Mouse (Mus musculus): ENCODE data around the gene Tgfa. TPM values are rescaled to one million over a fixed set of nuclear protein-coding genes. Genes with fewer than 3 reads are reported as not detected.

The Tgfa gene
- total and polyA plus RNA-seq, 2 experiments from 2014 or later, result 1.1 to 7.2 TPM

GRCm38 (mm10) chr6:86275704-86276103 is 80.7 kb downstream of the Tgfa start:
- Histone ChIP-seq H3K9me3 (replicated peaks; ENCODE audit: control insufficient read depth, low read length) (no peaks in the 10 kb centered on the region), H3K27me3 (ENCODE audit: control insufficient read depth, insufficient read depth, low read length) (no peaks in the 10 kb centered on the region), H3K27ac (ENCODE audit: low read depth) (no peak overlapping the region), H3K36me3 (replicated peaks; ENCODE audit: control insufficient read depth, insufficient read depth, low read length) (no peaks in the 10 kb centered on the region), H3K4me3 (ENCODE audit: low read depth, low read length) (no peak overlapping the region), H3K4me2 (ENCODE audit: low read depth, low read length) (no peak overlapping the region), H3K4me1 (ENCODE audit: control insufficient read depth, insufficient read depth) (no peaks in the 10 kb centered on the region), H3K9ac (replicated peaks; ENCODE audit: low read depth, low read length) (no peak overlapping the region)
- WGBS, result 90% methylated on average over 4 of the region's 4 CpGs
- TF ChIP-seq EP300 (IDR thresholded peaks at IDR 0.05; ENCODE audit: low read depth) (no peak), CTCF (IDR thresholded peaks at IDR 0.05; ENCODE audit: low read depth) (no peak)
- DNase-seq (ENCODE audit: low spot score), result no peak
- no peak for ATAC-seq (ENCODE audit: insufficient read depth, low read depth)

- TF ChIP-seq EP300 (IDR thresholded peaks at IDR 0.05; ENCODE audit: low read depth) (no peak), CTCF (IDR thresholded peaks at IDR 0.05; ENCODE audit: low read depth) (no peak)
- 89% methylated on average over 2 of the region's 2 CpGs for WGBS
These were observed 81.8 kb downstream of the Tgfa start for GRCm38 (mm10) chr6:86276816-86277215.

GRCm38 (mm10) chr6:86277620-86278019 is 82.6 kb downstream of the Tgfa start:
- Histone ChIP-seq H3K4me2 (ENCODE audit: low read depth, low read length) (no peak overlapping the region), H3K9ac (replicated peaks; ENCODE audit: low read depth, low read length) (no peak overlapping the region), H3K27ac (ENCODE audit: low read depth) (no peak overlapping the region), H3K4me1 (ENCODE audit: control insufficient read depth, insufficient read depth) (no peaks in the 10 kb centered on the region), H3K9me3 (replicated peaks; ENCODE audit: control insufficient read depth, low read length) (no peaks in the 10 kb centered on the region), H3K36me3 (replicated peaks; ENCODE audit: control insufficient read depth, insufficient read depth, low read length) (no peaks in the 10 kb centered on the region), H3K27me3 (ENCODE audit: control insufficient read depth, insufficient read depth, low read length) (no peaks in the 10 kb centered on the region), H3K4me3 (ENCODE audit: low read depth, low read length) (no peak overlapping the region)
- ATAC-seq (ENCODE audit: insufficient read depth, low read depth), result no peak
- 75% methylated on average over 7 of the region's 7 CpGs for WGBS
- no peak for DNase-seq (ENCODE audit: low spot score)
- TF ChIP-seq CTCF (IDR thresholded peaks at IDR 0.05; ENCODE audit: low read depth) (no peak), EP300 (IDR thresholded peaks at IDR 0.05; ENCODE audit: low read depth) (no peak)

More at GRCm38 (mm10) chr6:86276816-86277215, 81.8 kb downstream of the Tgfa start:
- ATAC-seq (ENCODE audit: insufficient read depth, low read depth), result no peak
- Histone ChIP-seq H3K4me3 (ENCODE audit: low read depth, low read length) (no peak overlapping the region), H3K9ac (replicated peaks; ENCODE audit: low read depth, low read length) (no peak overlapping the region), H3K27me3 (ENCODE audit: control insufficient read depth, insufficient read depth, low read length) (no peaks in the 10 kb centered on the region), H3K36me3 (replicated peaks; ENCODE audit: control insufficient read depth, insufficient read depth, low read length) (no peaks in the 10 kb centered on the region), H3K4me1 (ENCODE audit: control insufficient read depth, insufficient read depth) (no peaks in the 10 kb centered on the region), H3K27ac (ENCODE audit: low read depth) (no peak overlapping the region), H3K9me3 (replicated peaks; ENCODE audit: control insufficient read depth, low read length) (no peaks in the 10 kb centered on the region), H3K4me2 (ENCODE audit: low read depth, low read length) (no peak overlapping the region)
- DNase-seq (ENCODE audit: low spot score), result no peak

- Histone ChIP-seq H3K4me2 (ENCODE audit: low read depth, low read length) (no peak overlapping the region), H3K4me1 (ENCODE audit: control insufficient read depth, insufficient read depth) (no peaks in the 10 kb centered on the region), H3K27ac (ENCODE audit: low read depth) (no peak overlapping the region), H3K27me3 (ENCODE audit: control insufficient read depth, insufficient read depth, low read length) (no peaks in the 10 kb centered on the region), H3K36me3 (replicated peaks; ENCODE audit: control insufficient read depth, insufficient read depth, low read length) (no peaks in the 10 kb centered on the region), H3K9ac (replicated peaks; ENCODE audit: low read depth, low read length) (no peak overlapping the region), H3K4me3 (ENCODE audit: low read depth, low read length) (no peak overlapping the region), H3K9me3 (replicated peaks; ENCODE audit: control insufficient read depth, low read length) (no peaks in the 10 kb centered on the region)
- no peak for TF ChIP-seq EP300 (IDR thresholded peaks at IDR 0.05; ENCODE audit: low read depth)
- TF ChIP-seq CTCF (IDR thresholded peaks at IDR 0.05; ENCODE audit: low read depth), result no peak
- ATAC-seq (ENCODE audit: insufficient read depth, low read depth) (no peak), DNase-seq (ENCODE audit: low spot score) (no peak)
- WGBS, result 85% methylated on average over 11 of the region's 11 CpGs
These were observed 86.7 kb downstream of the Tgfa start for GRCm38 (mm10) chr6:86281573-86282210.

GRCm38 (mm10) chr6:86293301-86293700 is 98.3 kb downstream of the Tgfa start:
- no peaks in the 10 kb centered on the region for H3K36me3 ChIP-seq (replicated peaks; ENCODE audit: control insufficient read depth, insufficient read depth, low read length)
- no peak overlapping the region for H3K4me2 ChIP-seq (ENCODE audit: low read depth, low read length)
- no peaks in the 10 kb centered on the region for H3K9me3 ChIP-seq (replicated peaks; ENCODE audit: control insufficient read depth, low read length)
- no peak overlapping the region for H3K9ac ChIP-seq (replicated peaks; ENCODE audit: low read depth, low read length)
- DNase-seq (ENCODE audit: low spot score), result peak; percentile 10
- TF ChIP-seq CTCF (IDR thresholded peaks at IDR 0.05; ENCODE audit: low read depth) (no peak), EP300 (IDR thresholded peaks at IDR 0.05; ENCODE audit: low read depth) (no peak)
- no peaks in the 10 kb centered on the region for H3K27me3 ChIP-seq (ENCODE audit: control insufficient read depth, insufficient read depth, low read length)
- no peak overlapping the region for H3K27ac ChIP-seq (ENCODE audit: low read depth)
- no peak overlapping the region for H3K4me3 ChIP-seq (ENCODE audit: low read depth, low read length)
- no peaks in the 10 kb centered on the region for H3K4me1 ChIP-seq (ENCODE audit: control insufficient read depth, insufficient read depth)
- ATAC-seq (ENCODE audit: insufficient read depth, low read depth), result peak; percentile 44; the same call in 1 of the 2 replicates
- 48% methylated on average over 8 of the region's 8 CpGs for WGBS

GRCm38 (mm10) chr6:86295451-86295850 is 100.4 kb downstream of the Tgfa start:
- no peak for DNase-seq (ENCODE audit: low spot score)
- Histone ChIP-seq H3K9ac (replicated peaks; ENCODE audit: low read depth, low read length) (no peak overlapping the region), H3K4me2 (ENCODE audit: low read depth, low read length) (no peak overlapping the region), H3K27ac (ENCODE audit: low read depth) (no peak overlapping the region), H3K36me3 (replicated peaks; ENCODE audit: control insufficient read depth, insufficient read depth, low read length) (no peaks in the 10 kb centered on the region), H3K4me1 (ENCODE audit: control insufficient read depth, insufficient read depth) (no peaks in the 10 kb centered on the region), H3K4me3 (ENCODE audit: low read depth, low read length) (no peak overlapping the region), H3K27me3 (ENCODE audit: control insufficient read depth, insufficient read depth, low read length) (no peaks in the 10 kb centered on the region), H3K9me3 (replicated peaks; ENCODE audit: control insufficient read depth, low read length) (peaks cover 2% of the 10 kb centered on the region; the same call in 1 of the 2 replicates)
- no peak for TF ChIP-seq EP300 (IDR thresholded peaks at IDR 0.05; ENCODE audit: low read depth)
- TF ChIP-seq CTCF (IDR thresholded peaks at IDR 0.05; ENCODE audit: low read depth), result no peak
- no peak for ATAC-seq (ENCODE audit: insufficient read depth, low read depth)
- WGBS, result 77% methylated on average over 8 of the region's 8 CpGs
